Mouse (Mus musculus): ENCODE data around the gene Sirt4.
"Not testable (repeated sequence)": the region's sequence is repeated elsewhere in the genome, so short reads cannot be mapped to it uniquely, and the experiment has no call there.

Gene Sirt4

DNA sequence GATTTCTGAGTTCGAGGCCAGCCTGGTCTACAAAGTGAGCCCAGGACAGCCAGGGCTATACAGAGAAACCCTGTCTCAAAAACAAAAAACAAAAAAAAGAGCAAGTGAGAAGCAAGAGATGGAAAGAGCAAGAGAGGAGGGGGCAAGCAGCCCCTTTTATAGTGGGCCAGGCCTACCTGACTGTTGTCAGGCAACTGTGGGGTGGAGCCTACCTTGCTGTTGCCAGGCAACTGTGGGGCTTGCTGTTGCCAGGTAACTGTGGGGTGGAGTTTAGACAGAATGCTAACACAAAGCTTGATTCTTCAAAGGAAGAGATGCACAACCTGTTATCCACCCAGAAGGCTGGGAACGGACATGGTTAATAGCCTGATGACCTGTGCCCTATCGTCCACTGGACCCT, 11.1 kb upstream of the Sirt4 start:
- not testable (repeated sequence) for DNase-seq (ENCODE audit: extremely low read depth, insufficient read length, low spot score)

DNA sequence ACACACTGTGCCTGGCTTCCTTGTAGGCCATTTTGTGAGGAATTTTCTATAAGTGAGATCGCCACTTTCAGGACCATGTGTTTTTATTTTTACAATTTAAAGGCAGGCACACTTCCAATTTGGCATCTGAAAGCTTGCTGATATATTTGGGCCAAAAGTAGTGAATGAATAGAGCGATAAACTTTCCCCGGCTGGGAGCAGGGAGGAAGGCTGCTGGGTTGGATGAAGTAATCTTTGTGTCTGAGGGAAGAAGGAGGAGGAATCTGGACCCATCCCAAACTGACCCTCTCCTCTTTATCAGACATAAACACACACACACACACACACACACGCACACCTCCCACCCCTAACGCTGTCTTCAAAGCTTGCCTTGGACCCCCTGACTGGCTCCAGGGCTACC, 8.9 kb upstream of the Sirt4 start:
- DNase-seq (ENCODE audit: extremely low read depth, insufficient read length, low spot score) = no peak

DNA sequence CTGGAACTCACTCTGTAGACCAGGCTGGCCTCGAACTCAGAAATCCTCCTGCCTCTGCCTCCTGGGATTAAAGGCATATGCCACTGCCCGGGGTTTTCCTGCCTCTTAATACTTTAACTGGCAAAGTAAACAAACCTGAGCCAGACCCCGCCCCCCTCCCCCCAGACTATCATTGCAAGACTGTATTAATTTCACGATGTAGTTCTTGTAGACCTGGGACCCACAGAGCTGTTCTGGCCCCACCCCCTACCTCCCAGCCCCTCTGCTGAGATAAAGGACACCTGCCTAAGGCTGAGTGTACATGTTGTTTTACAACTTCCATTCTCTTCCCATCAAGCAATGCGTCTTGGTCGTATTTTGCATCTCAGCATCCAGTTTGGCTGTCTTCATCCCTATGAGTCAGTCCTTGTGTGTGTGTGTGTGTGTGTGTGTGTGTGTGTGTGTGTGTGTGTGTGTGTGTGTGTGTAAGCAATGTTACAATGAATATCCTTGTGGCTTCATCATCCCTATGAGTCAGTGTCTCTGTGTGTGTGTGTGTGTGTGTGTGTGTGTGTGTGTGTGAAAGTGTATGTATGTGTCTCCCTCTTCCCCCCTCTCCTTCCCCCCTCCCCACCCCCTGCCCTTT, 8.3 kb upstream of the Sirt4 start:
- peak; percentile 65 for DNase-seq (ENCODE audit: extremely low read depth, insufficient read length, low spot score)

DNA sequence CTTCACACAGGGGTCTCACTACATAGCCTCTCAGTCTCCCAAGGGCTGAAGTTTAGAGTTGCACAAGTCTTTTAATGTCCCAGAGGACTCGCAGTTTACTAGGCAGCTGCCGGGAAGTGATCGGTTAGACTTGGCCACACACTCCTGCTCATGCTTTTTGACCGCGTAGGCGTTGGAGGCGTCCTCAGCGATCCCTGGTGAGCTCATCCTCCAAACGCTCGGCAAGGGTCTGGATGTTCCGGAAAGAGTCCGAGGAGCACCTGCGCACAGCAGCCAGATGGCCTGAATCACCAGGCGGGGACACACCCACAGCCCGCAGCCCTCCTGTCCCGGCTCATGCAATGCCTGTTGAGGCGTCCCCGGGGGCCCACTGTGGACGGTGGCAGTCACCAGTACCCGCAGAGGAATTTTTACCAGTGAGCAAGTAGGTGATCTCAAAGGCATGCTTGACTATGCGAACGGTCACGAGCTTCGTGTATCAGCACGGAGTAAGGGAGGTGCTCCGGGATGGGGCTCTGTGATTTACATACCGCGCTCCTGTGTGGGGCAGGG, 7.3 kb upstream of the Sirt4 start:
- DNase-seq (ENCODE audit: extremely low read depth, insufficient read length, low spot score) = peak; percentile 95

DNA sequence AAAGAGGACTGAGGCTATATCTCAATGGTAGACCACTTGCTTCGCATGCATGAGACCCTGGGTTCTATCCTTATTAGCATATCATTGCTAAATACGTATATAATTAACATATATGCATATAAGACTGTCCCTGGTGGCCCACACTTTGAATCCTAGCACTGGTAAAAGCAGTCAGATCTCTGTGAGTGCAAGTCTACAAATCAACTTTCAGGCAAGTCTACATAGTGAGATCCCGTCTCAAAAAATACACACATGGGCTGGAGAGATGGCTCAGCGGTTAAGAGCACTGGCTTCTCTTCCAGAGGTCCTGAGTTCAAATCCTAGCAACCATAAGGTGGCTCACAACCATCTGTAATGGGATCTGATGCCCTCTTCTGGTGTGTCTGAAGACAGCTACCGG, 6.6 kb upstream of the Sirt4 start:
- no peak for DNase-seq (ENCODE audit: extremely low read depth, insufficient read length, low spot score)

DNA sequence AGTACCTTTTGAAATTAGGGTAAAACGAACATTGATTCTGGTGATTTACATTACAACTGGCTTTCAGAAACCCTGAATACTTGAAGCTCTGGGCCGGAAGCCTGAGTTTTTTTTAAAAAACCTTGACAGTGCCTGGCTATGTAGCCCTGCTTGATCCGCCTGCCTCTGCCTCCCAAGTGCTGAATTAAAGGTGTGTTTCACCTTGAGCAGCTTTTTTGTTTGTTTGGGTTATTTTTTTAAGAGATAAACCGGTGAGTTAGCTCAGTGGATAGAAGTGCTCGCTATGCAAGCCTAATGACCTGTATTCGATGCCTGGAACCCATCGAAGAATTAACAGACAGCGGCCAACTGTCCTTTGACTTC, 6.1 kb upstream of the Sirt4 start:
- peak; percentile 62 for DNase-seq (ENCODE audit: extremely low read depth, insufficient read length, low spot score)

DNA sequence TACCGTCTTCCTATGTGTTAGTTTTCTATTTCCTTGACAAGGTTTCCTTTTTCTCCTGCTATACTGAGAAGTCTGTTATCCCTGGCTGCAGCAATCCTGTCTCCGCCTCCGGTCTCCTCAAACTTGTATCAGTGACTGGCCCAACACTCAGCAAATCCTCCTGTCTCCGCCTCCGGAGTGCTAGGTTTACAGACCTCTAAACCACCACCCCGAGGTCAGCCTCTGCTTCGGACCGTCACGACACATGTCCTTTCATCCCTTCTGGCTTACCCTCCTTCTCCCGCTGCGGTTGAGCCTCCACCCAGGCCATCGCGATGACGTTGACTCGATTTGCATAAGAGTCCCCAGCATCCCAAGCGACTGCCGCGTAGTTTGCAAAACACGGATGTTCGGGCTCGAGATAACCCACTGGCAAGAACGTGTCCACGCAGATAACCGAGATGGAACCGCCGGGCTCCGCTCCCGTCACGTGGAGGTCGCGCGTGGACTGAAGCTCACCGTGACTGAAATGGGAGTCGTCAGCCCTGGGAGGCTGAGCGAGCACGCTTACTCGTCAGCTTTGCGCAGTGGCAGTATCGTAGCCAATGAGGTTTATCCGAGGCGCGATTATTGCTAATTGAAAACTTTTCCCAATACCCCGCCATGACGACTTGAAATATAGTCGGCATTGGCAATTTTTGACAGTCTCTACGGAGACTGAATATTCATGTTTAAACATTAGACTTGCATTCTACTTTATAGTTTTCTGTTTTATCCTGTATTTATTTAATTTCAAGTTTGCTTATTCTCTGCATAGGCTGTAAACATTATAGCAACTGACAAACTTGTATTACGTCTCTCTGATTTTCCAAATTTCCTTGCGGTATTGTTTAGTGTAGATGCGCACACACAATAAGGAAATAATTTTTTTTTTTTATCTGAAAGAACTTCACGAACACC, 5.4 kb upstream of the Sirt4 start:
- DNase-seq (ENCODE audit: extremely low read depth, insufficient read length, low spot score) = peak; percentile 96

DNA sequence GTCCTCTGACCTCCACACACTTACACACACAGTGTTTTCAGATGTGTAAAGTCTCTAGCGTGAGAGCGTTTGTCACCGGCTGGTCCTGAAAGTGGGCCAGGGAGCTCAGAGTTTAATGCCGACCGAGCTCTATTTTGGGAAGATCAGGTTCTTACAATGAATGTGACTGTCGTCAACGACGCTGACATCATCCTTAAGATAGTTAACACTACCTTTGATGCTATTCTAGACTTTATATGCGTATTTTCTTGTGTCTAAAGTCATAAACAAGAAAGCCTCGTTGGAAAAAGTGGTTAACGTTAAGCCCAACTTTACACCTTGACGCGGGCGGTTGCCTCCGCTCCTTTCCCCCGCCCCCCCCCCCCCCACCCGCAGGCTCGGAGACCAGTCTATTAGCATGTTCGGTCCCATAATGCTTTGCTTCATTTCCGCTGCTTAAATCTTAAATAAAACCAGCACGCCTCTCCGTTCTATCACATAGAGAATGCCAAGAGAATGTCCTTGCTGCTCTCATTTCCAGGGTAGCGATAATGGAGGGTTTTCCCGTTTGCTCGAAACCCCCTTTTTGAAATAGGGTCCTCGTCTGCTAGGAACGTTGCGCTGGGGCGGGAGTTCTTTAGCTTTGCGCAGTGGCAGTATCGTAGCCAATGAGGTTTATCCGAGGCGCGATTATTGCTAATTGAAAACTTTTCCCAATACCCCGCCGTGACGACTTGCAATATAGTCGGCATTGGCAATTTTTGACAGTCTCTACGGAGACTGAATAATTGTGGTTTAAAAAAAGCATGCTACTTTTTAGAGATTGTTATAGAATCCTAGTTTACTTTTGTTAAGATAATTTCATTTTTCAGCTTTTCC, 4.5 kb upstream of the Sirt4 start:
- peak; percentile 70 for DNase-seq (ENCODE audit: extremely low read depth, insufficient read length, low spot score)

DNA sequence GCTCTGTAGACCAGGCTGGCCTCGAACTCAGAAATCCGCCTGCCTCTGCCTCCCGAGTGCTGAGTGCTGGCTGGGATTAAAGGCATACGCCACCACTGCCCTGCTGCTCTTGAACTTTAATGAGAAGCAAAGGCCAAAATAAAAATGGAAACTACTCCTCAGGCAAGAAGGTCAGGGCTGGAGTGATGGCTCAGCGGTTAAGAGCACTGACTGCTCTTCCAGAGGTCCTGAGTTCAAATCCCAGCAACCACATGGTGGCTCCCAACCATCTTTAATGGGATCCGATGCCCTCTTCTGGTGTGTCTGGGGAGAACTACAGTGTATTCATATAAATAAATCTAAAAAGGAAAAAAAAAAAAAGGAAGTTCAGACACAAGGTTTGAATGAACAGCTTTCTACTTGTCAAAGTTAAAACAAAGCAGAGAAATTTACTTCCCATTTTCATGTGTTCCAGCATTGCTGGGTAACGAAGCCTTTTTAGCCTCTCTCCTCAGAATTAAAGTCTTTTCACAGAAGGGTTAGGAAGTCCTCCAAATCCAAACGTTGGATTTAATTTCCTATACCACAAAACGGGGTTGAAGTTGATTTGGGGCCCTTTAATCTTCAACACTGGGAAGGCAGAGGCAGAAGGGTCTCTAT, 3.5 kb upstream of the Sirt4 start:
- DNase-seq (ENCODE audit: extremely low read depth, insufficient read length, low spot score) = no peak

DNA sequence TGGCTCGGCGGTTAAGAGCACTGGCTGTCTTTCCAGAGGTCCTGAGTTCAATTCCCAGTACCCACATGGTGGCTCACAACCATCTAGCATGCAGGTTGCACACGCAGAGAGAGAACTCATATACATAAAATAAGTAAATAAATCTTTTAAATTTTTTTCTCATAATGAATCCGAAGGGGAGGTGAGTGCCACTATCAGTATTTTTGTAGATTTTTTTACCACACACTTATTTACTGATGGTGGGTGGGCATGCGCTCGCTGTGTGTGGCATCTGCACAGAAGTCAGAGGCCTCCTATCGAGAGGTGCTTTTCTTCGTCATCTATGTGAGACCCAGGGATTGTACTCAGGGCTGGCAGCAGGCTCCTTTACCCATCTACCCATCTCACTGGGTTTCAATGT, 2.8 kb upstream of the Sirt4 start:
- DNase-seq (ENCODE audit: extremely low read depth, insufficient read length, low spot score) = no peak

DNA sequence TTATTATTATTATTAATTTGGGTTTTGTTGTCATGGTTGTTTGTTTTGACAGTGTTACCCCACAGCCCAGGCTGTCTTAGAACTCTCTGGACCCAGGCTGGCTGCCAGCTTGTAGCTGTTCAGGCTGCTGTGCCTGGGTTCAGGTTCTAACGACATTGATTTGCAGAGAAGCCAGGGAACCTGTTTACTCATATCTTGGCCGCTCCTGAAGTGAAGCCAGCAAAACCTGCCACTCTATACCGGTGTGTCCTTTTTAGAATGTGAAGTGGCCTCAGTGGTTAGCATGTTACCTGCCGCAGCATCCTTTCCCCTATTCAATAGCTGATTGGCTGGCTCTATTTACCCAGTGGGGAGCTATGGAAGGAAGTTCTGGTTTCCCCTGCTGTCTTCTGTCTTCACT, 2.2 kb upstream of the Sirt4 start:
- DNase-seq (ENCODE audit: extremely low read depth, insufficient read length, low spot score) = no peak

DNA sequence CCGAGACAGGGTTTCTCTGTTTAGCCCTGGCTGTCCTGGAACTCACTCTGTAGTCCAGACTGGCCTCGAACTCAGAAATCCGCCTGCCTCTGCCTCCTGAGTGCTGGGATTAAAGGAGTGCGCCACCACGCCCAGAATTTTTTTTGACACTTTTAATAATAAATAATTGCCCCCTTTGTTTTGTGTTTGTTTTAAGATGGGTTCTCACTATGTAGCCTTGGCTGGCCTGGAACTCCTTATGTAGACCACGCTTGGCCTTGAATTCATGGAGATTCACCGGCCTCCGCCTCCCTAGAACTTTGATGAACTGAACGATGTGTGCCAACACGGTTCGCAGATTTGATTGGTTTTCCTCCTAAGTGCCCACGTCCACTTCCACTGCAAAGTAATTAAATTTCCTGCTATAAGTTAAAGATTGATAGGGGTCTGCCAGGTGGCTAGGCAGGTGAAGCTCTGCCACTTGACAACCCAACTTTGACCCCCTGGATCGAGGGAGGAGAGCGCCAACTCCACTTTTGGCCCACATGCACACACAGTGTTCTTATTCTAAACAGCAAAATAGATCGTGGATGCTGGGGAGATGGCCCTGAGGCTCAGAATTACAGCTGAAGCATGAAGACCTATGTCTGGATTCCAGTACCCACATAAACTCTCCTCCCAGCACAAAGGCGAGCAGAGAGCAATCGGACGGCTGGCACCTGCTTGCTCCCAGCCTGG, 1.1 kb upstream of the Sirt4 start:
- no peak for DNase-seq (ENCODE audit: extremely low read depth, insufficient read length, low spot score)

DNA sequence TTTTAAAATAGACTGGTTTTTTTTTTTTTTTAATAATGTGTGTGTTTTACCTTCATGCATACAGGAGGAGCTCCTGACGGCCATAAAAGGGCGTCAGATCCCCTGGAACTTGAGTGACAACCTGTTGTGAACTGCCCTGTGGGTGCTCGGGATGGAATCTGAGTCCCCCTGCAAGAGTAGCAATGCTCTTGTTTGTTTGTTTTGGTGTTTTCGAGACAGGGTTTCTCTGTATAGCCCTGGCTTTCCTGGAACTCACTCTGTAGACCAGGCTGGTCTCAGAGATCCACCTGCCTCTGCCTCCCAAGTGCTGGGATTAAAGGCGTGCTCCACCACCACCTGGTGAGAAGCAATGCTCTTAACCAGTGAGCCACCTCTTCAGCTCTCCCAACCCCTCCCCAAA, 471 bp upstream of the Sirt4 start:
- no peak for DNase-seq (ENCODE audit: extremely low read depth, insufficient read length, low spot score)

DNA sequence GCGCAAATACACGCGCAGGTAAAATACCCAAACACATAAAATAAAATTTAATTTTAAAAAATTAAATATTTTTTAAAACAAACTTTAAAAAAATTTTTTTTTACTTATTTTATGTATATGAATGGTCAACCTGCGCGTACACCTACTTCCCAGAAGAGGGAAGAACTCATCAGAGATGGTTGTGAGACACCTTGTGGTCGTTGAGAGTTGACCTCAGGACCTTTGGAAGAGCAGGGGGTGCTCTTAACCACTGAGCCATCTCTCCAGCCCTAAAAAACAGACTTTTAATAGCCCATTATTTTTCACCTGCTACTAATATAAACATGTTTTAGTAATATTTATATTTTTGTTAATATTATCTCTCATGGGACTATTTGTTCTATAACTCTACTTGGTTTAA, 1.1 kb downstream of the Sirt4 start:
- no peak for DNase-seq (ENCODE audit: extremely low read depth, insufficient read length, low spot score)

DNA sequence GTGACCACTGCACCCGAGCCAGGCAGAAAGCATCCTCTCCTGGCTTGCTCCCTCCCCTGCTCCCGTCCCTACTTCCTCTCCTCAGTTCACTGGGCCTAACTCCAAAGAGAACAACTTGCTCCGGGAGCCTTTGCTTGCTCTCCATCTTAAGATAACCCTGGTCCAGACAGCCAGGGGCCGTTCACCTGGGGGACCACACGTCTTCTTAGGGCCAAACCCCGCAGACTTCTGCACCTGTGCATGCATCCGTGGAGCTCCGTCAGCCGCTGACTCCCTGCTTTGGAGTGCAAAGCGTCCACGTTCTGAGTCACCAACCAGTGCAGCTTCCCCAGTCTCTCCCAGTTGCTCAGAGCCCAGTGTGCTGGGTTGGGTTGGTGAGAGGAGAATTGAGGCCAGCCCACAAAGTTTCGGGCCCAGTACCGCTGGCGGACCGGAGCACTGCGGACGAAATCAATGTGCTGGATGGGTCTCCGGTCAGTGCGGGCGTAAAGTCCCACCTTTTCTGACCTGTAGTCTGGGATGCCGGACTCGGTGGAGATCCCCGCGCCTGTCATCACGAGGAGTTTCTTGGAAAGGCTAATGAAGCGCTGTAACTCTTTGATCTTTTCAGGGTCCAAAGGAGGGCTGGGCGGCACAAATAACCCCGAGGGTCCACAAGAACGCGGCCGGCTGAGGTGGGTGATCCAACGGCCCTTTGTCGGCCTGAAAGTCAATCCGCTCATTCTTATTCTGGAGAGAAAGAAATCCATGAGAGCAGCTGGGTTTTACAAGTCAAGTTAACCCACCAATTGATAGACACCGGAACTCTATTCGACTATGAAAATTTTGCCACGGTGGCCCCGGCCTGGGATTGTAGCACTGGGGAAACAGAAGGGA, 1.9 kb downstream of the Sirt4 start:
- DNase-seq (ENCODE audit: extremely low read depth, insufficient read length, low spot score) = no peak

DNA sequence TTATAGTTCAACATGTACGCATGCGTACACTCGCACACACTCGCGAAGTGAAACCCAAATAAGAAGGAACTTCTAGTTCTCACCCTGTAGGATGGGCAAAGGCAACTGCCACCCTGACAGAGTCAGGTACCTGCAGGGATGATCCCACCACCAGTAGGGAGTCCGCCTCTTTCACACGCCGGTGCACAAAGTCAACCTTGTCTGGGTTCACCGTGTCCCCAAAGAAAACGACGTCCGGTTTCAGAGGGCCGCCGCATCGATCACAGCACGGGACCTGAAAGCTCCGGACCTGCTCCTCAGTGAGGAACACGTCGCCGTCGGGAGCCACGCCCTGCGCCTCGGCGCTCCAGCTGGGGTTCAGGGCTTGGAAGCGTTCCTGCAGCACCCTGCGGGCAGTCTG, 4.4 kb downstream of the Sirt4 start:
- DNase-seq (ENCODE audit: extremely low read depth, insufficient read length, low spot score) = no peak

DNA sequence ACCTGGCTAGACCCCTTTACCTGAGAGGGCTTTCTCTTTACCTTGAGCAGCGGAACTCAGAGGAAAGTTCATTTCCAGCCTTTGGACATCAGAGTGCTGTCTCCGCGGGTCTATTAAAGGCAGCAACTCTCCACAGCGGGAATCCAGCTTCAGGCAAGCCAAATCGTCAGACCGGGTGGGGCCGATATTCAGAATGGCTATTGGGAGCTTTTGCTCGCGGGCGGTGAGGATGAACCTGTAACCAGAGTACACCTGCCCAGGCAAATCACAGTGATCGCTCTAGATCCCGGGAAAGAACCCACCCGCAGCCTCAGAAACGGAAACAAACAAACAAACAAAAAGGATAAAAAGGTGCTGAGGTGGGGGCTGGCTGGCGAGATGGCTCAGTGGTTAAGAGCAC, 5.0 kb downstream of the Sirt4 start:
- DNase-seq (ENCODE audit: extremely low read depth, insufficient read length, low spot score) = no peak

DNA sequence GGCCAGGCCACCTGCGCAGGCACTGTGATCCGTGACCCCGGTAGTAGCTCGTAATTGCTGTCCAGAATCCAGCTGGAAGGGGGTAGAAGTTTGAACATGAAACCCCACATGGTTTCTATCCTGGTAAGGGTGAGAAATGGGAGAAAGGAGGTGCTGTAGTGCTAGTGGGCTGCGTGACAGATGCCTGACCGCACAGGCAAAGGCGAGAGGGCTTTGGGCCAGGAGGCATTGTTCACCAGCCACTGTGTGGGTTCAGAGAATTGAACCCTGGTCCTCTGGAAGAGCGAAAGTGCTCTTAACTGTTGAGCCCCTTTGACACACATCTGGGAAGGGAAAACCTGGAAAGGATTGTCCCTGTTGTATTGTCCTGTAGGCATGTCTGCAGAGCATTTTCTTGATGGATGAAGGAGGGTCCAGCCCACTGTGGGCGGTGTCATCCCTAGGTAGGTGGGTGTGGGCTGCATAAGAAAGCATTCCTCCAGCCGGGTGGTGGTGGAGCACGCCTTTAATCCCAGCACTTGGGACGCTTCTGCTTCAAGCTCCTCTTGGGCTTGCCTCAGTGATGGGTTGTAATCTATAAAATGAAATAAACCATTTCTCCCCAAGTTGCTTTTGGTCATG, 8.3 kb downstream of the Sirt4 start:
- DNase-seq (ENCODE audit: extremely low read depth, insufficient read length, low spot score) = no peak
